14 mouse cellular contexts compared by ENCODE assay signal in genomic region chr1:185493439-185494034, GRCm38 (mm10). TPM values are rescaled to one million over a fixed set of nuclear protein-coding genes. Genes with fewer than 3 reads are reported as not detected.
DNase-seq lines count a peak whose midpoint lies in the region; ATAC-seq and TF ChIP-seq lines count a peak whose summit lies in the region.
"Had no signal": no experiment of that assay in that cellular context is flagged by ENCODE, and none has a peak within 500 bp of the region (broad histone marks: within the 10 kb centered on the region; RNA-seq: fewer than 3 reads in every experiment).

No protein-coding gene starts in this region.

- H3K9me3 ChIP-seq in liver, embryonic 13.5 days (replicated peaks), result no peaks in the 10 kb centered on the region
- H3K9me3 ChIP-seq in liver, postnatal 0 days (ENCODE audit: low read length), result no peaks in the 10 kb centered on the region
- H3K9me3 ChIP-seq in hindbrain, embryonic 16.5 days (ENCODE audit: control insufficient read depth, low read length), result no peaks in the 10 kb centered on the region
- H3K9me3 ChIP-seq in midbrain, postnatal 0 days (ENCODE audit: low read length), result no peaks in the 10 kb centered on the region
- H3K9me3 ChIP-seq: embryonic facial prominence, embryonic 12.5 days; liver, embryonic 15.5 days; neural tube, embryonic 12.5 days had no signal

- H3K4me1 ChIP-seq in liver, embryonic 13.5 days (replicated peaks), result peaks cover 40% of the 10 kb centered on the region
- no peaks in the 10 kb centered on the region; the same call in 1 of the 2 replicates for H3K4me1 ChIP-seq in liver, postnatal 0 days (ENCODE audit: insufficient read depth)
- peaks cover 7% of the 10 kb centered on the region; the same call in 1 of the 2 replicates for H3K4me1 ChIP-seq in hindbrain, embryonic 16.5 days (ENCODE audit: control insufficient read depth, insufficient read depth, low read depth, low read length)
- H3K4me1 ChIP-seq in midbrain, postnatal 0 days (ENCODE audit: insufficient read depth, low read length), result no peaks in the 10 kb centered on the region

- H3K9ac ChIP-seq in liver, embryonic 13.5 days, result no peak overlapping the region
- no peak overlapping the region for H3K9ac ChIP-seq in liver, postnatal 0 days (replicated peaks)
- no peak overlapping the region for H3K9ac ChIP-seq in hindbrain, embryonic 16.5 days (ENCODE audit: low read depth, low read length)
- H3K9ac ChIP-seq in midbrain, postnatal 0 days (replicated peaks; ENCODE audit: low read length, poor library complexity, severe bottlenecking), result no peak overlapping the region
- H3K9ac ChIP-seq: embryonic facial prominence, embryonic 12.5 days; liver, embryonic 15.5 days; neural tube, embryonic 12.5 days had no signal

- peak; percentile 18 for DNase-seq in cerebellum, adult 11-12 months
- no peak for DNase-seq in cerebellum, postnatal 36 days
- DNase-seq in liver, embryonic 13.5 days, result no peak
- DNase-seq in liver, postnatal 0 days, result no peak
- peak; percentile 79 for DNase-seq in midbrain, postnatal 0 days (ENCODE audit: low spot score)
- no peak for DNase-seq in urinary bladder, adult 2 months (ENCODE audit: low spot score)
- DNase-seq in spleen, postnatal 36 days (ENCODE audit: low spot score in 2 of 2), result no peak
- DNase-seq: heart, postnatal 36 days; kidney, adult 9 months had no signal

- peak overlapping the region; percentile 51 for H3K27ac ChIP-seq in liver, embryonic 13.5 days
- no peak overlapping the region for H3K27ac ChIP-seq in liver, postnatal 0 days (ENCODE audit: low read depth)
- H3K27ac ChIP-seq in hindbrain, embryonic 16.5 days (ENCODE audit: low read depth, low read length), result peak overlapping the region; percentile 58
- H3K27ac ChIP-seq in midbrain, postnatal 0 days (ENCODE audit: low read depth, low read length), result peak overlapping the region; percentile 71
- H3K27ac ChIP-seq: embryonic facial prominence, embryonic 12.5 days; liver, embryonic 15.5 days; neural tube, embryonic 12.5 days had no signal

- ATAC-seq in liver, embryonic 13.5 days (ENCODE audit: low read depth), result no peak
- no peak for ATAC-seq in liver, postnatal 0 days
- peak; percentile 95 for ATAC-seq in hindbrain, embryonic 16.5 days
- ATAC-seq in midbrain, postnatal 0 days (ENCODE audit: low FRiP score), result peak; percentile 88

- no peak overlapping the region for H3K4me3 ChIP-seq in liver, embryonic 13.5 days (replicated peaks)
- no peak overlapping the region for H3K4me3 ChIP-seq in liver, postnatal 0 days (ENCODE audit: low read depth, low read length)
- H3K4me3 ChIP-seq in hindbrain, embryonic 16.5 days (ENCODE audit: low read length), result no peak overlapping the region
- H3K4me3 ChIP-seq in midbrain, postnatal 0 days (ENCODE audit: low read depth, low read length), result no peak overlapping the region
- H3K4me3 ChIP-seq: embryonic facial prominence, embryonic 12.5 days; liver, embryonic 15.5 days; neural tube, embryonic 12.5 days had no signal

- H3K4me2 ChIP-seq in liver, embryonic 13.5 days, result no peak overlapping the region
- no peak overlapping the region for H3K4me2 ChIP-seq in liver, postnatal 0 days (ENCODE audit: low read depth, low read length)
- H3K4me2 ChIP-seq in hindbrain, embryonic 16.5 days (ENCODE audit: low read length), result no peak overlapping the region
- no peak overlapping the region for H3K4me2 ChIP-seq in midbrain, postnatal 0 days (ENCODE audit: low read depth, low read length, poor library complexity, severe bottlenecking)
- H3K4me2 ChIP-seq: embryonic facial prominence, embryonic 12.5 days; liver, embryonic 15.5 days; neural tube, embryonic 12.5 days had no signal

- no peaks in the 10 kb centered on the region for H3K36me3 ChIP-seq in liver, embryonic 13.5 days
- H3K36me3 ChIP-seq in liver, postnatal 0 days (replicated peaks; ENCODE audit: insufficient read depth, low read length), result no peaks in the 10 kb centered on the region
- no peaks in the 10 kb centered on the region for H3K36me3 ChIP-seq in hindbrain, embryonic 16.5 days (ENCODE audit: control insufficient read depth, insufficient read depth, low read length)
- no peaks in the 10 kb centered on the region for H3K36me3 ChIP-seq in midbrain, postnatal 0 days (ENCODE audit: insufficient read depth, low read length)
- H3K36me3 ChIP-seq: embryonic facial prominence, embryonic 12.5 days; liver, embryonic 15.5 days; neural tube, embryonic 12.5 days had no signal

- TF ChIP-seq CTCF in liver, postnatal 0 days (IDR thresholded peaks at IDR 0.05; ENCODE audit: low read depth), result no peak
- no peak for TF ChIP-seq CTCF in midbrain, postnatal 0 days (IDR thresholded peaks at IDR 0.05)

- no peak for TF ChIP-seq EP300 in liver, postnatal 0 days (IDR thresholded peaks at IDR 0.05; ENCODE audit: low read depth)

- peaks cover 13% of the 10 kb centered on the region; the same call in 1 of the 2 replicates for H3K27me3 ChIP-seq in liver, embryonic 13.5 days
- no peaks in the 10 kb centered on the region for H3K27me3 ChIP-seq in liver, postnatal 0 days (ENCODE audit: insufficient read depth, low read length)
- H3K27me3 ChIP-seq in hindbrain, embryonic 16.5 days (replicated peaks; ENCODE audit: control insufficient read depth, insufficient read depth, low read length), result no peaks in the 10 kb centered on the region
- H3K27me3 ChIP-seq in midbrain, postnatal 0 days (ENCODE audit: insufficient read depth, low read length), result peaks cover 2% of the 10 kb centered on the region; the same call in 1 of the 2 replicates
- H3K27me3 ChIP-seq: embryonic facial prominence, embryonic 12.5 days; liver, embryonic 15.5 days; neural tube, embryonic 12.5 days had no signal

- WGBS in liver, embryonic 13.5 days (ENCODE audit: insufficient replicate concordance), result 51% methylated on average over 4 of the region's 4 CpGs
- 66% methylated on average over 4 of the region's 4 CpGs for WGBS in liver, postnatal 0 days (ENCODE audit: insufficient replicate concordance)
- WGBS in hindbrain, embryonic 16.5 days, result 22% methylated on average over 4 of the region's 4 CpGs
- 16% methylated on average over 4 of the region's 4 CpGs for WGBS in midbrain, postnatal 0 days

RNA-seq across cellular contexts. Expression of gene Slc30a10, which starts 38.9 kb away (rescaled TPM):
- polyA plus RNA-seq in liver, embryonic 13.5 days (2015; fragmentation: Nextera tagmentation; extraction: Ambion mirVana), result 10.4 and 12.5 TPM in 2 replicates
- polyA plus RNA-seq in liver, postnatal 0 days (2015; fragmentation: Nextera tagmentation; extraction: Ambion mirVana), result 8.0 and 9.1 TPM in 2 replicates
- 8.3 and 10.0 TPM in 2 replicates for polyA plus RNA-seq in hindbrain, embryonic 16.5 days (2015; fragmentation: Nextera tagmentation; extraction: Ambion mirVana)
- total RNA-seq in midbrain, postnatal 0 days (2014; rRNA removed), result 19.1 and 21.9 TPM in 2 replicates
- 6.6 and 6.8 TPM in 2 replicates for polyA plus RNA-seq in midbrain, postnatal 0 days (2015; fragmentation: Nextera tagmentation; extraction: Ambion mirVana)
- polyA plus RNA-seq in urinary bladder, adult 2 months (2012; rRNA removed), result 0.01 TPM in 1 of 2 replicates, not detected in the other
- total RNA-seq: heart, postnatal 36 days had no signal
- polyA plus RNA-seq: testis, adult 2 months had no signal

Comparison
In these comparisons a context has a peak if more than half of its experiments do, and no peak if none do; other contexts are left out.
1. DNase-seq: peak in cerebellum, adult 11-12 months (single experiment) and midbrain, postnatal 0 days (single experiment); none in cerebellum, postnatal 36 days (0 of 2), liver, embryonic 13.5 days (single experiment), liver, postnatal 0 days (single experiment), urinary bladder, adult 2 months (single experiment) and spleen, postnatal 36 days (0 of 2).
2. ATAC-seq: peak in hindbrain, embryonic 16.5 days (single experiment) and midbrain, postnatal 0 days (single experiment); none in liver, embryonic 13.5 days (single experiment) and liver, postnatal 0 days (single experiment).